Mouse (Mus musculus): ENCODE results near the gene Spata16.

Gene Spata16

GRCm38 (mm10) chr3:26972105-26972504 lies 334.7 kb downstream of the Spata16 start:
- in situ Hi-C loops (cut with MboI), result no loop called here

- in situ Hi-C loops (cut with MboI), result no loop called here
Observed at GRCm38 (mm10) chr3:26979603-26980002, 342.2 kb downstream of the Spata16 start.

DNA sequence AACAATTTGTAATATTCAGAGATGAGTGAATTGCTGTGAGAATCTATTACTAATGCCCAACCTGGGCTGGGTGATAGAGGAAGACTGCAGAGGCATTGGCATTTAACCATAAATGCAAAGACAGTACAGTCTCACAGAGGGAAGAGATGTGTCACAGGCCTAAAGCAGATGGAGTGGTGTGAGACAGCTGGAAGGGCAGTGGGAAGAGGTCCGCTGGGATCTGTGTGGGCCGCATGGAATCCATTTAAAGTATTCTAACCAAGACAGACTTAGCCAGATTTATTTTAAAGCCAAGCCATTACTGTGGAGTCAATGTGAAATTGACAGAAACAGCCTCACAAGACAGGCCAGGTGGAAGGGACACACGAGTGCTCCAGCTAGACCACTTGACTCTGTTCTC lies 343.0 kb downstream of the Spata16 start:
- in situ Hi-C loops (cut with MboI), result no loop called here

- in situ Hi-C loops (cut with MboI), result no loop called here
Observed at GRCm38 (mm10) chr3:26981979-26982623, 344.7 kb downstream of the Spata16 start.

DNA sequence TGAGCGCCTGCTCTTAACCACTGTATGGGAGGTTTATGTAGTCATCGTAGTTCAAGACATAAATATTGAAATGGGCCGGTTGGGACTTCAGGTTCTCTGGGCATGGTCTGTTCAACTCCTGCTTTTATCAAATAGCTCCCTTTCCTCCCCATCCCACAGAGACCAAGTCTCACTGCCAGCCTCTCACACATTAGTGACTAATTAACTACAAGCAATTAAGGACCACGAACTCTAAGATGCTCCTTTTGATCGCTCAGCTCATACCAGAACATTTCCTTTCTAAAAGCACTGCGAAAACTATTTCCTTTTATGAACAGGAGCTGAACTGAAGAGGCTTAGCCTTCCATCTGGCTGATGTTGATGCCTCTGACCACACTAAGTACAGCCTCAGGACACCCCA lies 346.3 kb downstream of the Spata16 start:
- in situ Hi-C loops (cut with MboI), result no loop called here

DNA sequence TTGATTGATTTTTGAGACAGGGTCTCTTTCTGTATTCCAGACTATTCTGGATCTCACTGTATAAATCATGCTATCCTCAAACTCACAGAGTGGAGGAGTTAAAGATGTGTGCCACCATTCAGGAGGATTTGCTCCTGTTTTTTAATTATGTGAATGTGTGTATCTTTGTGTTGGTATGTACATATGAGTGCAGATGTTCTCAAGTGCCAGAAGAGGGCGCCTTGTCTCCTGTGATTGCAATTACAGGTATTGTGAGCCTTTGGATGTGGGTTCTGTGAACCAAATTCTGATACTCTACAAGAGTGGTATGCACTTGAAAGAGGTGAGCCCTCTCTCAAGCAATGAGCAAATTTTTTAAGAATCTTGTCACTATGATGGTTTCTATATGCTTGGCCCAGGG lies 369.4 kb downstream of the Spata16 start:
- in situ Hi-C loops (cut with MboI), result no loop called here

GRCm38 (mm10) chr3:27027957-27028356 lies 390.5 kb downstream of the Spata16 start:
- in situ Hi-C loops (cut with MboI), result no loop called here

- in situ Hi-C loops (cut with MboI), result no loop called here
Observed at GRCm38 (mm10) chr3:27028526-27028925, 391.1 kb downstream of the Spata16 start.

- in situ Hi-C loops (cut with MboI), result no loop called here
Observed at GRCm38 (mm10) chr3:27030067-27030857, 392.8 kb downstream of the Spata16 start.
